Mouse (Mus musculus) hindbrain, embryonic 15.5 days (tissue): Measurements from ENCODE around the gene Cebpz. TPM values are rescaled to one million over a fixed set of nuclear protein-coding genes. Genes with fewer than 3 reads are reported as not detected.
A peak's percentile ranks its signal among the peaks of the same experiment; 100 is the strongest.

Source experiments
- ATAC-seq: fragments of 200-750 bp; cut with Nextera tagmentation; 2 replicates; pipeline ENCODE4 v1.8.0; 2017; ENCODE audit warnings: low read depth, moderate number of reproducible peaks, moderate TSS enrichment; ENCODE audit not compliant: low FRiP score
- H3K27ac ChIP-seq: fragments of 300-500 bp; sonication (generic); replicated peaks from 2 replicates; pipeline ENCODE4 v1.5.1; 2015; ENCODE audit warnings: mild to moderate bottlenecking, inconsistent platforms
- H3K27me3 ChIP-seq: fragments of 300-500 bp; sonication (generic); 2 replicates; pipeline ENCODE4 v1.6.1; 2015; ENCODE audit warnings: control low read depth, inconsistent platforms
- H3K36me3 ChIP-seq: fragments of 300-500 bp; sonication (generic); 2 replicates; pipeline ENCODE4 v1.6.1; 2015; ENCODE audit warnings: control low read depth, inconsistent platforms
- H3K4me1 ChIP-seq: fragments of 300-500 bp; sonication (generic); replicated peaks from 2 replicates; pipeline ENCODE4 v1.6.1; 2015; ENCODE audit warnings: control low read depth, inconsistent platforms
- H3K4me2 ChIP-seq: fragments of 300-500 bp; sonication (generic); 2 replicates; pipeline ENCODE4 v1.6.1; 2015; ENCODE audit warnings: moderate library complexity, mild to moderate bottlenecking, inconsistent platforms
- H3K4me3 ChIP-seq: fragments of 300-500 bp; sonication (generic); 2 replicates; pipeline ENCODE4 v1.5.1; 2015; ENCODE audit warnings: mild to moderate bottlenecking, inconsistent platforms
- H3K9ac ChIP-seq: fragments of 300-500 bp; sonication (generic); 2 replicates; pipeline ENCODE4 v1.6.1; 2015; ENCODE audit warnings: inconsistent platforms
- H3K9me3 ChIP-seq: fragments of 300-500 bp; sonication (generic); 2 replicates; pipeline ENCODE4 v1.6.1; 2016; ENCODE audit warnings: control low read depth, inconsistent platforms
- WGBS: fragments of 180-500 bp; shearing (Covaris S2); methylation state at CpG from one replicate; pipeline ENCODE4 v1.1.7; 2015; 5-methylcytosine and 5-hydroxymethylcytosine counted together
- polyA plus RNA-seq: library from polyadenylated mRNA; unstranded; fragments of >200 nt; fragmentation: Nextera tagmentation; extraction: Ambion mirVana; gene quantifications from 2 replicates; pipeline ENCODE4 v1.2.1, GENCODE M21; 2015

Gene Cebpz
- polyA plus RNA-seq, 1 experiment from 2014 or later: 38.6 TPM

GRCm38 (mm10) chr17:78937229-78937853 lies 475 bp upstream of the Cebpz start:
- Histone ChIP-seq H3K4me1 (peaks cover 35% of the 10 kb centered on the region), H3K9ac (peak overlapping the region; percentile 72), H3K27ac (peak overlapping the region; percentile 66), H3K9me3 (no peaks in the 10 kb centered on the region), H3K36me3 (peaks cover 40% of the 10 kb centered on the region), H3K4me2 (peak overlapping the region; percentile 78), H3K27me3 (no peaks in the 10 kb centered on the region), H3K4me3 (peak overlapping the region; percentile 85)
- peak; percentile 43 for ATAC-seq
- 7% methylated on average over 26 of the region's 26 CpGs for WGBS

GRCm38 (mm10) chr17:78935857-78936256 lies 1.0 kb downstream of the Cebpz start:
- Histone ChIP-seq H3K27ac (no peak overlapping the region), H3K4me2 (peak overlapping the region; percentile 78), H3K4me1 (peaks cover 35% of the 10 kb centered on the region), H3K9me3 (no peaks in the 10 kb centered on the region), H3K9ac (peak overlapping the region; percentile 72; the same call in 1 of the 2 replicates), H3K4me3 (peak overlapping the region; percentile 85), H3K27me3 (no peaks in the 10 kb centered on the region), H3K36me3 (peaks cover 40% of the 10 kb centered on the region)
- 86% methylated on average over 2 of the region's 2 CpGs for WGBS
- ATAC-seq: no peak

- Histone ChIP-seq H3K9me3 (no peaks in the 10 kb centered on the region), H3K9ac (peak overlapping the region; percentile 70), H3K36me3 (peaks cover 34% of the 10 kb centered on the region), H3K4me2 (peak overlapping the region; percentile 90), H3K27ac (no peak overlapping the region), H3K4me1 (peaks cover 16% of the 10 kb centered on the region), H3K27me3 (no peaks in the 10 kb centered on the region), H3K4me3 (peak overlapping the region; percentile 75; the same call in 1 of the 2 replicates)
- 45% methylated on average over 6 of the region's 6 CpGs for WGBS
- ATAC-seq: no peak
Measured at GRCm38 (mm10) chr17:78917696-78918095, 19.2 kb downstream of the Cebpz start.

- 2% methylated on average over 11 of the region's 11 CpGs for WGBS
- Histone ChIP-seq H3K4me3 (peak overlapping the region; percentile 75), H3K9ac (peak overlapping the region; percentile 70), H3K4me2 (peak overlapping the region; percentile 90), H3K9me3 (no peaks in the 10 kb centered on the region), H3K4me1 (peaks cover 16% of the 10 kb centered on the region), H3K36me3 (peaks cover 27% of the 10 kb centered on the region), H3K27me3 (no peaks in the 10 kb centered on the region), H3K27ac (peak overlapping the region; percentile 88)
- no peak for ATAC-seq
Measured at GRCm38 (mm10) chr17:78916899-78917298, 20.0 kb downstream of the Cebpz start.

- no peaks in the 10 kb centered on the region for H3K27me3 ChIP-seq
- peaks cover 22% of the 10 kb centered on the region for H3K36me3 ChIP-seq
- peak within 1 kb of the TSS; percentile 90 for H3K4me2 ChIP-seq
- peaks cover 16% of the 10 kb centered on the region for H3K4me1 ChIP-seq
- H3K27ac ChIP-seq: peak within 1 kb of the TSS; percentile 88
- no peaks in the 10 kb centered on the region for H3K9me3 ChIP-seq
- H3K9ac ChIP-seq: peak within 1 kb of the TSS; percentile 70
- H3K4me3 ChIP-seq: peak within 1 kb of the TSS; percentile 75
- peak; percentile 97 for ATAC-seq
- WGBS: under 1% methylated on average over 36 of the region's 37 CpGs
Measured at GRCm38 (mm10) chr17:78916369-78916813, 20.5 kb downstream of the Cebpz start, which contains the start of gene Cebpzos. Gene Cebpzos (plus strand): TSS chr17:78916500.

GRCm38 (mm10) chr17:78915772-78916171 lies 21.1 kb downstream of the Cebpz start:
- no peaks in the 10 kb centered on the region for H3K27me3 ChIP-seq
- H3K4me3 ChIP-seq: peak overlapping the region; percentile 75
- WGBS: 49% methylated on average over 6 of the region's 6 CpGs
- peak overlapping the region; percentile 90 for H3K4me2 ChIP-seq
- peak overlapping the region; percentile 88 for H3K27ac ChIP-seq
- peaks cover 16% of the 10 kb centered on the region for H3K4me1 ChIP-seq
- peaks cover 17% of the 10 kb centered on the region for H3K36me3 ChIP-seq
- no peak; the same call in 1 of the 2 replicates for ATAC-seq
- no peaks in the 10 kb centered on the region for H3K9me3 ChIP-seq
- peak overlapping the region; percentile 70 for H3K9ac ChIP-seq

- 0 out of 2 replicates have a peak, but pooled peaks cover 3% of the 10 kb centered on the region for H3K36me3 ChIP-seq
- H3K27me3 ChIP-seq: no peaks in the 10 kb centered on the region
- no peak for ATAC-seq
- H3K9ac ChIP-seq: no peak overlapping the region
- 65% methylated on average over 3 of the region's 3 CpGs for WGBS
- H3K9me3 ChIP-seq: no peaks in the 10 kb centered on the region
- H3K27ac ChIP-seq: no peak overlapping the region
- no peak overlapping the region for H3K4me2 ChIP-seq
- H3K4me1 ChIP-seq: peaks cover 16% of the 10 kb centered on the region
- H3K4me3 ChIP-seq: no peak overlapping the region
Measured at GRCm38 (mm10) chr17:78913921-78914320, 22.9 kb downstream of the Cebpz start.

- ATAC-seq: peak; percentile 65
- peaks cover 16% of the 10 kb centered on the region for H3K4me1 ChIP-seq
- H3K27ac ChIP-seq: peak overlapping the region; percentile 72
- no peaks in the 10 kb centered on the region for H3K27me3 ChIP-seq
- WGBS: 35% methylated on average over 6 of the region's 6 CpGs
- peak overlapping the region; percentile 34 for H3K9ac ChIP-seq
- no peaks in the 10 kb centered on the region for H3K36me3 ChIP-seq
- peak overlapping the region; percentile 55 for H3K4me2 ChIP-seq
- H3K4me3 ChIP-seq: peak overlapping the region; percentile 42
- no peaks in the 10 kb centered on the region for H3K9me3 ChIP-seq
Measured at GRCm38 (mm10) chr17:78912861-78913281, 24.0 kb downstream of the Cebpz start.

GRCm38 (mm10) chr17:78909374-78909773 lies 27.5 kb downstream of the Cebpz start:
- H3K9me3 ChIP-seq: no peaks in the 10 kb centered on the region
- WGBS: 78% methylated on average over 2 of the region's 2 CpGs
- no peaks in the 10 kb centered on the region for H3K4me1 ChIP-seq
- H3K4me2 ChIP-seq: no peak overlapping the region
- no peak overlapping the region for H3K9ac ChIP-seq
- no peaks in the 10 kb centered on the region for H3K27me3 ChIP-seq
- H3K4me3 ChIP-seq: no peak overlapping the region
- ATAC-seq: no peak
- no peak overlapping the region for H3K27ac ChIP-seq
- H3K36me3 ChIP-seq: no peaks in the 10 kb centered on the region

GRCm38 (mm10) chr17:78906892-78907291 lies 30.0 kb downstream of the Cebpz start, which contains the start of gene Sult6b1:
Gene Sult6b1 (minus strand): TSS chr17:78906992.
- no peaks in the 10 kb centered on the region for H3K36me3 ChIP-seq
- H3K4me3 ChIP-seq: no peak within 1 kb of the TSS
- no peak within 1 kb of the TSS for H3K9ac ChIP-seq
- H3K4me2 ChIP-seq: no peak within 1 kb of the TSS
- ATAC-seq: no peak
- no peaks in the 10 kb centered on the region for H3K4me1 ChIP-seq
- no peak within 1 kb of the TSS for H3K27ac ChIP-seq
- H3K27me3 ChIP-seq: no peaks in the 10 kb centered on the region
- WGBS: 92% methylated on average over 5 of the region's 5 CpGs
- no peaks in the 10 kb centered on the region for H3K9me3 ChIP-seq

GRCm38 (mm10) chr17:78903158-78903557 lies 33.7 kb downstream of the Cebpz start:
- no peak overlapping the region for H3K9ac ChIP-seq
- H3K36me3 ChIP-seq: no peaks in the 10 kb centered on the region
- no peaks in the 10 kb centered on the region for H3K9me3 ChIP-seq
- H3K4me3 ChIP-seq: no peak overlapping the region
- H3K27ac ChIP-seq: no peak overlapping the region
- no peak overlapping the region for H3K4me2 ChIP-seq
- H3K27me3 ChIP-seq: no peaks in the 10 kb centered on the region
- ATAC-seq: no peak
- H3K4me1 ChIP-seq: no peaks in the 10 kb centered on the region
- 87% methylated on average over 2 of the region's 2 CpGs for WGBS

- H3K4me1 ChIP-seq: no peaks in the 10 kb centered on the region
- 41% methylated on average over 8 of the region's 8 CpGs for WGBS
- no peak overlapping the region for H3K4me3 ChIP-seq
- H3K27me3 ChIP-seq: no peaks in the 10 kb centered on the region
- no peak overlapping the region for H3K9ac ChIP-seq
- no peaks in the 10 kb centered on the region for H3K36me3 ChIP-seq
- no peak for ATAC-seq
- no peak overlapping the region for H3K27ac ChIP-seq
- peak overlapping the region; percentile 28 for H3K4me2 ChIP-seq
- H3K9me3 ChIP-seq: no peaks in the 10 kb centered on the region
Measured at GRCm38 (mm10) chr17:78895394-78895793, 41.5 kb downstream of the Cebpz start.
